Mouse (Mus musculus) lung, adult 2 months (tissue): ENCODE data around the gene Htra1.

ENCODE experiments used
- CTCF ChIP-seq: fragments of 200-500 bp; IDR thresholded peaks from 2 replicates; pipeline ENCODE4 v1.5.1; 2011; ENCODE audit warnings: mild to moderate bottlenecking, low read length, control low read depth; ENCODE audit not compliant: insufficient read depth
- POLR2A ChIP-seq: fragments of 200-500 bp; IDR thresholded peaks from 2 replicates; pipeline ENCODE4 v1.6.1; 2011; ENCODE audit warnings: low read depth, mild to moderate bottlenecking, control low read depth, low read length, borderline replicate concordance; ENCODE audit errors: extremely low read depth

- TF ChIP-seq CTCF (no peak), POLR2A (no peak)
Measured at GRCm38 (mm10) chr7:130937266-130937841, 1.4 kb downstream of the Htra1 start.
